10 mouse cellular contexts compared by ENCODE assay signal in genomic region chr10:119640534-119640933, GRCm38 (mm10).
A peak's percentile ranks its signal among the peaks of the same experiment; 100 is the strongest.
DNase-seq lines count a peak whose midpoint lies in the region; ATAC-seq and TF ChIP-seq lines count a peak whose summit lies in the region.
"Had no signal": no experiment of that assay in that cellular context is flagged by ENCODE, and none has a peak within 500 bp of the region (broad histone marks: within the 10 kb centered on the region; RNA-seq: fewer than 3 reads in every experiment).

No protein-coding gene starts in this region.

- 59% methylated on average over 10 of the region's 10 CpGs for WGBS in lung, postnatal 0 days
- WGBS in hindbrain, embryonic 14.5 days = 72% methylated on average over 10 of the region's 10 CpGs

- ATAC-seq in lung, postnatal 0 days = no peak
- peak; percentile 53; the same call in 1 of the 2 replicates for ATAC-seq in hindbrain, embryonic 14.5 days (ENCODE audit: low FRiP score)

- no peaks in the 10 kb centered on the region for H3K9me3 ChIP-seq in lung, postnatal 0 days (ENCODE audit: low read length)
- no peaks in the 10 kb centered on the region for H3K9me3 ChIP-seq in hindbrain, embryonic 14.5 days (ENCODE audit: control insufficient read depth, low read length)

- H3K4me2 ChIP-seq in lung, postnatal 0 days (replicated peaks; ENCODE audit: low read depth, low read length) = no peak overlapping the region
- H3K4me2 ChIP-seq in hindbrain, embryonic 14.5 days (replicated peaks) = no peak overlapping the region

- H3K27ac ChIP-seq in lung, postnatal 0 days (ENCODE audit: low read length) = no peak overlapping the region
- no peak overlapping the region for H3K27ac ChIP-seq in hindbrain, embryonic 14.5 days

- no peaks in the 10 kb centered on the region for H3K36me3 ChIP-seq in lung, postnatal 0 days (ENCODE audit: insufficient read depth, low read length)
- no peaks in the 10 kb centered on the region for H3K36me3 ChIP-seq in hindbrain, embryonic 14.5 days (replicated peaks; ENCODE audit: control insufficient read depth, insufficient read depth)

- no peak overlapping the region for H3K9ac ChIP-seq in lung, postnatal 0 days (replicated peaks; ENCODE audit: low read depth)
- H3K9ac ChIP-seq in hindbrain, embryonic 14.5 days = no peak overlapping the region

- TF ChIP-seq EP300 in lung, postnatal 0 days (IDR thresholded peaks at IDR 0.05) = no peak

- H3K27me3 ChIP-seq in lung, postnatal 0 days (replicated peaks; ENCODE audit: insufficient read depth, low read length) = no peaks in the 10 kb centered on the region
- H3K27me3 ChIP-seq in hindbrain, embryonic 14.5 days (ENCODE audit: control insufficient read depth, insufficient read depth, low read length) = no peaks in the 10 kb centered on the region

- DNase-seq in heart, postnatal 4 days = peak; percentile 12
- DNase-seq in heart, adult 9 months (ENCODE audit: low spot score in 2 of 2) = no peak
- DNase-seq in lung, postnatal 0 days (ENCODE audit: low spot score) = no peak
- DNase-seq in lung, postnatal 14 days = no peak
- DNase-seq in hindbrain, embryonic 14.5 days (ENCODE audit: low spot score) = no peak
- DNase-seq in retina, embryonic 14.5 days (ENCODE audit: low spot score) = peak; percentile 50
- no peak for DNase-seq in urinary bladder, postnatal 14 days (ENCODE audit: low spot score)
- DNase-seq: adrenal gland, postnatal 25 days; heart, postnatal 14 days; thymus, postnatal 36 days had no signal

- no peaks in the 10 kb centered on the region for H3K4me1 ChIP-seq in lung, postnatal 0 days (ENCODE audit: insufficient read depth, low read depth, low read length)
- peaks cover 8% of the 10 kb centered on the region; the same call in 1 of the 2 replicates for H3K4me1 ChIP-seq in hindbrain, embryonic 14.5 days (replicated peaks; ENCODE audit: control insufficient read depth, insufficient read depth, low read length)

- TF ChIP-seq CTCF in lung, postnatal 0 days (IDR thresholded peaks at IDR 0.05) = peak; percentile 39

- no peak overlapping the region for H3K4me3 ChIP-seq in lung, postnatal 0 days (ENCODE audit: low read depth, low read length)
- H3K4me3 ChIP-seq in hindbrain, embryonic 14.5 days (replicated peaks; ENCODE audit: low read length) = no peak overlapping the region

Comparison
In these comparisons a context has a peak if more than half of its experiments do, and no peak if none do; other contexts are left out.
1. DNase-seq: peak in heart, postnatal 4 days (single experiment) and retina, embryonic 14.5 days (single experiment); none in heart, adult 9 months (0 of 2), lung, postnatal 0 days (single experiment), lung, postnatal 14 days (single experiment), hindbrain, embryonic 14.5 days (single experiment) and urinary bladder, postnatal 14 days (single experiment).